Mouse (Mus musculus) kidney, postnatal 25 days (tissue): ENCODE measurements around the gene Pdss2.
A peak's percentile ranks its signal among the peaks of the same experiment; 100 is the strongest.
"Not testable (repeated sequence)": the region's sequence is repeated elsewhere in the genome, so short reads cannot be mapped to it uniquely, and the experiment has no call there.

Experiments used
- DNase-seq, 2 experiments: peaks; one replicate each; pipeline ENCODE4 v3.0.0; 2021; ENCODE audit warnings: mixed read lengths in 2 of 2

Pdss2 gene

GRCm38 (mm10) chr10:43378279-43378678 lies 157.0 kb downstream of the Pdss2 start:
- peak; percentile 46 to 81 for DNase-seq

GRCm38 (mm10) chr10:43378732-43379644 lies 157.7 kb downstream of the Pdss2 start:
- DNase-seq = peak; percentile 71 to 85

GRCm38 (mm10) chr10:43382660-43383059 lies 161.4 kb downstream of the Pdss2 start:
- no peak for DNase-seq

GRCm38 (mm10) chr10:43384623-43385022 lies 163.3 kb downstream of the Pdss2 start:
- no peak for DNase-seq

- no peak for DNase-seq
These were observed 171.6 kb downstream of the Pdss2 start for GRCm38 (mm10) chr10:43392921-43393320.

GRCm38 (mm10) chr10:43393818-43394217 lies 172.5 kb downstream of the Pdss2 start:
- DNase-seq = no peak

- no peak for DNase-seq
These were observed 174.5 kb downstream of the Pdss2 start for GRCm38 (mm10) chr10:43395824-43396223.

- DNase-seq = no peak
These were observed 178.5 kb downstream of the Pdss2 start for GRCm38 (mm10) chr10:43399596-43400316.

- no peak for DNase-seq
These were observed 184.8 kb downstream of the Pdss2 start for GRCm38 (mm10) chr10:43406107-43406506.

- no peak for DNase-seq
These were observed 185.6 kb downstream of the Pdss2 start for GRCm38 (mm10) chr10:43406885-43407284.

GRCm38 (mm10) chr10:43409506-43410230 lies 188.4 kb downstream of the Pdss2 start:
- no peak for DNase-seq

GRCm38 (mm10) chr10:43411164-43411563 lies 189.9 kb downstream of the Pdss2 start:
- DNase-seq = not testable (repeated sequence)

GRCm38 (mm10) chr10:43417346-43417745 lies 196.1 kb downstream of the Pdss2 start:
- no peak for DNase-seq

GRCm38 (mm10) chr10:43420660-43421413 lies 199.6 kb downstream of the Pdss2 start:
- DNase-seq = no peak

- no peak for DNase-seq
These were observed 200.9 kb downstream of the Pdss2 start for GRCm38 (mm10) chr10:43422061-43422770.

- no peak for DNase-seq
These were observed 203.3 kb downstream of the Pdss2 start for GRCm38 (mm10) chr10:43424545-43424944.

- DNase-seq = peak in 1 of 2 experiments; percentile 40
These were observed 209.3 kb downstream of the Pdss2 start for GRCm38 (mm10) chr10:43430606-43431005.

GRCm38 (mm10) chr10:43434326-43434725 lies 213.0 kb downstream of the Pdss2 start:
- DNase-seq = no peak

GRCm38 (mm10) chr10:43435757-43436156 lies 214.5 kb downstream of the Pdss2 start:
- DNase-seq = no peak

GRCm38 (mm10) chr10:43439492-43439941 lies 218.2 kb downstream of the Pdss2 start:
- DNase-seq = no peak

GRCm38 (mm10) chr10:43440050-43440449 lies 218.8 kb downstream of the Pdss2 start:
- DNase-seq = peak; percentile 59 to 68
